Comparison of ENCODE assay signal across 10 mouse cellular contexts in the genomic region with DNA sequence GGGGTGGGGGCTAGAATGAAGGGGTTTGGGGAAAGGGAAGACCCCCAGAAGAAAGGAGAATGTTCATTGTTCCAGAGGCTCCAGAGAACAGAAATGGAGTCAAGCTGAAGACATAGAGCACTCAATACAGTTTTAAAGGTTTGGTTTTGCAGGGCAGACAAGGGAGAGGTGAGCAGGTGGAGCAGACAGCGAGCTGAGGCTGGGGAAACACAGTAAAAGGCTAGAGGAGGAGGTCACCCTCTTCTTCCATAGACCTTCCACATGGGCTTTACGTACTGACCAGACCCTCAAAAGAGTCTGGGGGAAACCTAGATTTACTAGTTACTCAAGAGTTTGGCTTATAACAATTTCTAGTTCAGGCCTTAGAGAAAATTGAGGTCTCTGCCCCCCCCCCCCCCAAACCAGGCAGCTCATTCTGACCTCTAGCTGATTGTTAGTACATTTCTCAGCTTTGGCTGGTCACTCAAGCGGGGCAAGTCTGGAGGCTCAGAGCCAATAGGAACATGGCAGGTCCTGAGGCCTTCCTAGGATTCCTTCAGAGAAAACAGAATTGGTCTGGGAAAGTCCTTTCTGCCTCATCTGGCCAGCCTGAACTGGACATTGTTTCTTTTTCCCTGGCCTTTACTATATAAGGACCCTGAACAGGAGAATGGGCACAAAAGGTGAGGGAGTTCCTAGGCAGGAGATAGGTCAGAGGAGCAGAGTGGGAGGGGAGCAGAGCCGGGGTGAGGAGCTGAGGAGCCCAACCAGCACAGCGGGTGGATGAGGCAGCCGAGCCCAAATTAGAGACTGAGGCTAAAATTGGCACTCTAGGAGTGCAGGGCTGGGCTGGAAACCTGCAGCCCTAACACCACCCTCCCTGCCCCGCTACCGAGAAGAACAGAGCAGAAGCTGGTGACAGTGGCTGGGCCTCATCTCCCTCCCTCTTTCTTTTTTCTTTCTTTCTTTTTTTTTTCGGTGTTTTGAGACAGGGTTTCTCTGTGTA. TPM values are rescaled to one million over a fixed set of nuclear protein-coding genes. Genes with fewer than 3 reads are reported as not detected.
DNase-seq lines count a peak whose midpoint lies in the region; ATAC-seq and TF ChIP-seq lines count a peak whose summit lies in the region.
"Had no signal": no experiment of that assay in that cellular context is flagged by ENCODE, and none has a peak within 500 bp of the region (broad histone marks: within the 10 kb centered on the region; RNA-seq: fewer than 3 reads in every experiment).

No protein-coding gene starts in this region.

- H3K4me2 ChIP-seq in neural tube, embryonic 12.5 days (replicated peaks), result no peak overlapping the region
- no peak overlapping the region for H3K4me2 ChIP-seq in neural tube, embryonic 15.5 days
- H3K4me2 ChIP-seq in heart, embryonic 16.5 days (ENCODE audit: low read depth, low read length), result peak overlapping the region; percentile 96; the same call in 1 of the 2 replicates
- H3K4me2 ChIP-seq in myocyte (ENCODE audit: low read depth), result peak overlapping the region; percentile 98
- H3K4me2 ChIP-seq in midbrain, embryonic 13.5 days (replicated peaks), result no peak overlapping the region

- no peaks in the 10 kb centered on the region for H3K9me3 ChIP-seq in neural tube, embryonic 12.5 days
- no peaks in the 10 kb centered on the region for H3K9me3 ChIP-seq in neural tube, embryonic 15.5 days (replicated peaks)
- H3K9me3 ChIP-seq in heart, embryonic 16.5 days (replicated peaks; ENCODE audit: control insufficient read depth, low read length), result no peaks in the 10 kb centered on the region
- no peaks in the 10 kb centered on the region for H3K9me3 ChIP-seq in midbrain, embryonic 13.5 days
- H3K9me3 ChIP-seq: midbrain, embryonic 15.5 days had no signal

- H3ac ChIP-seq in myocyte (ENCODE audit: control insufficient read depth, insufficient read length), result peak overlapping the region; percentile 16

- no peak for TF ChIP-seq CTCF in cerebellum, adult 2 months (IDR thresholded peaks at IDR 0.05; ENCODE audit: borderline replicate concordance, insufficient read depth, low read depth, low read length)

- TF ChIP-seq POLR2A in cerebellum, adult 2 months (IDR thresholded peaks at IDR 0.05; ENCODE audit: borderline replicate concordance, insufficient read depth, low read length), result peak; percentile 40; the same call in 1 of the 2 replicates
- TF ChIP-seq POLR2A in myocyte (IDR thresholded peaks at IDR 0.05; ENCODE audit: insufficient read length, low read depth), result peak; percentile 81

- peaks cover 80% of the 10 kb centered on the region for H3K79me2 ChIP-seq in myocyte (ENCODE audit: control insufficient read depth, insufficient read depth)

- peak; percentile 79 to 88 for DNase-seq in cerebellum, adult 2 months
- DNase-seq in cerebellum, postnatal 10 days, result no peak
- no peak for DNase-seq in adrenal gland, adult 8-10 months

- H3K4me3 ChIP-seq in cerebellum, adult 2 months (replicated peaks; ENCODE audit: insufficient read depth, low read depth, low read length), result peak overlapping the region; percentile 85
- H3K4me3 ChIP-seq in neural tube, embryonic 12.5 days, result no peak overlapping the region
- H3K4me3 ChIP-seq in neural tube, embryonic 15.5 days (replicated peaks), result no peak overlapping the region
- H3K4me3 ChIP-seq in heart, embryonic 16.5 days (ENCODE audit: low read length), result no peak overlapping the region
- peak overlapping the region; percentile 94 for H3K4me3 ChIP-seq in myocyte
- H3K4me3 ChIP-seq in midbrain, embryonic 13.5 days (replicated peaks), result no peak overlapping the region

- peak overlapping the region; percentile 19 for H3K27ac ChIP-seq in cerebellum, adult 2 months (ENCODE audit: insufficient read depth, low read length)
- H3K27ac ChIP-seq in neural tube, embryonic 12.5 days, result no peak overlapping the region
- H3K27ac ChIP-seq in neural tube, embryonic 15.5 days (replicated peaks), result no peak overlapping the region
- H3K27ac ChIP-seq in heart, embryonic 16.5 days (ENCODE audit: low read length), result peak overlapping the region; percentile 98
- no peak overlapping the region; the same call in 1 of the 2 replicates for H3K27ac ChIP-seq in midbrain, embryonic 13.5 days

- H3K4me1 ChIP-seq in cerebellum, adult 2 months (ENCODE audit: control insufficient read depth, insufficient read depth, low read length), result peaks cover 18% of the 10 kb centered on the region
- H3K4me1 ChIP-seq in neural tube, embryonic 12.5 days, result peaks cover 25% of the 10 kb centered on the region
- H3K4me1 ChIP-seq in neural tube, embryonic 15.5 days, result peaks cover 38% of the 10 kb centered on the region
- peaks cover 48% of the 10 kb centered on the region for H3K4me1 ChIP-seq in heart, embryonic 16.5 days (ENCODE audit: control insufficient read depth, insufficient read depth, low read length)
- H3K4me1 ChIP-seq in midbrain, embryonic 13.5 days (replicated peaks), result peaks cover 37% of the 10 kb centered on the region

- no peak for ATAC-seq in neural tube, embryonic 12.5 days (ENCODE audit: low FRiP score, low read depth)
- ATAC-seq in neural tube, embryonic 15.5 days (ENCODE audit: low FRiP score), result no peak
- 0 out of 2 replicates have a peak, but pooled peaks have one; percentile 12 for ATAC-seq in heart, embryonic 16.5 days (replicated peaks; ENCODE audit: extremely low read depth, insufficient read depth, low FRiP score)
- ATAC-seq in midbrain, embryonic 13.5 days, result no peak
- ATAC-seq: intestine, postnatal 0 days; midbrain, embryonic 15.5 days had no signal

- no peaks in the 10 kb centered on the region for H3K27me3 ChIP-seq in cerebellum, adult 2 months (ENCODE audit: control insufficient read depth, insufficient read depth, low read length)
- H3K27me3 ChIP-seq in neural tube, embryonic 12.5 days (replicated peaks), result no peaks in the 10 kb centered on the region
- H3K27me3 ChIP-seq in neural tube, embryonic 15.5 days (replicated peaks), result no peaks in the 10 kb centered on the region
- no peaks in the 10 kb centered on the region for H3K27me3 ChIP-seq in heart, embryonic 16.5 days (ENCODE audit: control insufficient read depth, insufficient read depth, low read length)
- H3K27me3 ChIP-seq in myocyte (ENCODE audit: control insufficient read depth, insufficient read depth, insufficient read length), result no peaks in the 10 kb centered on the region
- no peaks in the 10 kb centered on the region for H3K27me3 ChIP-seq in midbrain, embryonic 13.5 days
- H3K27me3 ChIP-seq: midbrain, embryonic 15.5 days had no signal

- no peaks in the 10 kb centered on the region for H3K36me3 ChIP-seq in neural tube, embryonic 12.5 days
- H3K36me3 ChIP-seq in neural tube, embryonic 15.5 days, result no peaks in the 10 kb centered on the region
- no peaks in the 10 kb centered on the region for H3K36me3 ChIP-seq in heart, embryonic 16.5 days (ENCODE audit: control insufficient read depth, insufficient read depth)
- H3K36me3 ChIP-seq in myocyte (ENCODE audit: control insufficient read depth, insufficient read depth), result peaks cover 24% of the 10 kb centered on the region
- H3K36me3 ChIP-seq in midbrain, embryonic 13.5 days, result no peaks in the 10 kb centered on the region
- H3K36me3 ChIP-seq: midbrain, embryonic 15.5 days had no signal

- H3K9ac ChIP-seq in neural tube, embryonic 12.5 days, result 0 out of 2 replicates have a peak overlapping the region, but pooled peaks have one; percentile 5
- H3K9ac ChIP-seq in neural tube, embryonic 15.5 days (replicated peaks), result no peak overlapping the region
- peak overlapping the region; percentile 98 for H3K9ac ChIP-seq in heart, embryonic 16.5 days (ENCODE audit: low read length)
- no peak overlapping the region for H3K9ac ChIP-seq in midbrain, embryonic 13.5 days (replicated peaks)
- H3K9ac ChIP-seq: midbrain, embryonic 15.5 days had no signal

- WGBS in cerebellum, adult 2 months, result 20% methylated on average over 9 of the region's 9 CpGs
- WGBS in neural tube, embryonic 12.5 days, result 46% methylated on average over 9 of the region's 9 CpGs
- 43% methylated on average over 9 of the region's 9 CpGs for WGBS in neural tube, embryonic 15.5 days
- 38% methylated on average over 9 of the region's 9 CpGs for WGBS in heart, embryonic 16.5 days
- 39% methylated on average over 9 of the region's 9 CpGs for WGBS in midbrain, embryonic 13.5 days

TF ChIP-seq in myocyte, 11 proteins besides CTCF, POLR2A, EP300 and RAD21:
- TF ChIP-seq POLR2AphosphoS2 (IDR thresholded peaks at IDR 0.05; ENCODE audit: insufficient read length, low read depth) (peak; percentile 96), SRF (IDR thresholded peaks at IDR 0.05; ENCODE audit: control insufficient read depth, insufficient read length, low read depth) (peak; percentile 54), E2F4 (IDR thresholded peaks at IDR 0.05; ENCODE audit: insufficient read depth) (no peak)

RNA-seq across cellular contexts. Expression of gene Arhgef2, which starts 13.6 kb away (rescaled TPM):
- 128 and 129 TPM in 2 replicates for polyA plus RNA-seq in cerebellum, adult 2 months (2012; rRNA removed)
- polyA plus RNA-seq in neural tube, embryonic 12.5 days (2016; fragmentation: Nextera tagmentation; extraction: Ambion mirVana), result 186 TPM in 2 replicates
- polyA plus RNA-seq in neural tube, embryonic 15.5 days (2015; fragmentation: Nextera tagmentation; extraction: Ambion mirVana), result 97.4 and 104 TPM in 2 replicates
- polyA plus RNA-seq in heart, embryonic 16.5 days (2015; fragmentation: Nextera tagmentation; extraction: Ambion mirVana), result 76.7 and 85.5 TPM in 2 replicates
- 361 TPM for polyA plus RNA-seq in myocyte (2012; fragmentation: generic; extraction: Trizol)
- total RNA-seq in adrenal gland, adult 8-10 months (2022), result 10 to 100 TPM; 22.0 to 48.2 (median 31.5) TPM
- 163 and 175 TPM in 2 replicates for polyA plus RNA-seq in midbrain, embryonic 13.5 days (2015; fragmentation: Nextera tagmentation; extraction: Ambion mirVana)

RNA-seq across cellular contexts. Expression of gene Rxfp4, which starts 33.5 kb away (rescaled TPM):
- polyA plus RNA-seq in cerebellum, adult 2 months (2012; rRNA removed), result not detected in 2 replicates
- polyA plus RNA-seq in neural tube, embryonic 12.5 days (2016; fragmentation: Nextera tagmentation; extraction: Ambion mirVana), result not detected in 2 replicates
- not detected in 2 replicates for polyA plus RNA-seq in neural tube, embryonic 15.5 days (2015; fragmentation: Nextera tagmentation; extraction: Ambion mirVana)
- not detected in 2 replicates for polyA plus RNA-seq in heart, embryonic 16.5 days (2015; fragmentation: Nextera tagmentation; extraction: Ambion mirVana)
- polyA plus RNA-seq in myocyte (2012; fragmentation: generic; extraction: Trizol), result not detected
- total RNA-seq in adrenal gland, adult 8-10 months (2022), result not detected
- polyA plus RNA-seq in midbrain, embryonic 13.5 days (2015; fragmentation: Nextera tagmentation; extraction: Ambion mirVana), result not detected in 2 replicates
- polyA plus RNA-seq: intestine, postnatal 0 days; midbrain, embryonic 15.5 days had no signal

RNA-seq across cellular contexts. Expression of gene Ssr2, which starts 43.7 kb away (rescaled TPM):
- 141 and 142 TPM in 2 replicates for polyA plus RNA-seq in cerebellum, adult 2 months (2012; rRNA removed)
- 149 and 157 TPM in 2 replicates for polyA plus RNA-seq in neural tube, embryonic 12.5 days (2016; fragmentation: Nextera tagmentation; extraction: Ambion mirVana)
- polyA plus RNA-seq in neural tube, embryonic 15.5 days (2015; fragmentation: Nextera tagmentation; extraction: Ambion mirVana), result 157 and 175 TPM in 2 replicates
- 136 and 161 TPM in 2 replicates for polyA plus RNA-seq in heart, embryonic 16.5 days (2015; fragmentation: Nextera tagmentation; extraction: Ambion mirVana)
- 294 TPM for polyA plus RNA-seq in myocyte (2012; fragmentation: generic; extraction: Trizol)
- total RNA-seq in adrenal gland, adult 8-10 months (2022), result 100 to 1,000 TPM; 139 to 217 (median 172) TPM
- 142 and 148 TPM in 2 replicates for polyA plus RNA-seq in midbrain, embryonic 13.5 days (2015; fragmentation: Nextera tagmentation; extraction: Ambion mirVana)

Comparison
In these comparisons a context has a peak if more than half of its experiments do, and no peak if none do; other contexts are left out.
1. DNase-seq: peak in cerebellum, adult 2 months (2 of 2); none in cerebellum, postnatal 10 days (0 of 2) and adrenal gland, adult 8-10 months (single experiment).
2. H3K9ac ChIP-seq: peak in neural tube, embryonic 12.5 days (single experiment) and heart, embryonic 16.5 days (single experiment); none in neural tube, embryonic 15.5 days (single experiment) and midbrain, embryonic 13.5 days (single experiment).
3. H3K27ac ChIP-seq: peak in cerebellum, adult 2 months (single experiment) and heart, embryonic 16.5 days (single experiment); none in neural tube, embryonic 12.5 days (single experiment), neural tube, embryonic 15.5 days (single experiment) and midbrain, embryonic 13.5 days (single experiment).
4. H3K4me3 ChIP-seq: peak in cerebellum, adult 2 months (single experiment) and myocyte (single experiment); none in neural tube, embryonic 12.5 days (single experiment), neural tube, embryonic 15.5 days (single experiment), heart, embryonic 16.5 days (single experiment) and midbrain, embryonic 13.5 days (single experiment).
5. H3K4me2 ChIP-seq: peak in heart, embryonic 16.5 days (single experiment) and myocyte (single experiment); none in neural tube, embryonic 12.5 days (single experiment), neural tube, embryonic 15.5 days (single experiment) and midbrain, embryonic 13.5 days (single experiment).